Mouse (Mus musculus) gastrocnemius, adult 2 months (tissue): ENCODE measurements at regions not wholly inside any gene's neighbourhood (a gene's known extent, or its start where the extent isn't known, plus 50 kb on each side); places are given as distances from the start of the nearest gene placed in this dataset.
"Not testable (repeated sequence)": the region's sequence is repeated elsewhere in the genome, so short reads cannot be mapped to it uniquely, and the experiment has no call there.

Source experiments
- DNase-seq: peaks from one replicate; pipeline ENCODE4 v3.0.0; 2022
- H3K27ac ChIP-seq: fragments of 200-600 bp; 2 replicates; pipeline ENCODE4 v1.8.1; 2022; ENCODE audit warnings: mild to moderate bottlenecking
- H3K4me3 ChIP-seq: fragments of 200-600 bp; 2 replicates; pipeline ENCODE4 v1.8.1; 2022; ENCODE audit warnings: mild to moderate bottlenecking, moderate library complexity
- CTCF ChIP-seq: fragments of 200-600 bp; IDR thresholded peaks from 2 replicates; pipeline ENCODE4 v1.8.1; 2022; ENCODE audit warnings: antibody characterized with exemption, mild to moderate bottlenecking, moderate library complexity
- intact Hi-C: fragments of 180-260 bp; cut with DNase I; formaldehyde crosslinking; loops from one replicate; pipeline ENCODE4 v1.15.1; 2025

DNA sequence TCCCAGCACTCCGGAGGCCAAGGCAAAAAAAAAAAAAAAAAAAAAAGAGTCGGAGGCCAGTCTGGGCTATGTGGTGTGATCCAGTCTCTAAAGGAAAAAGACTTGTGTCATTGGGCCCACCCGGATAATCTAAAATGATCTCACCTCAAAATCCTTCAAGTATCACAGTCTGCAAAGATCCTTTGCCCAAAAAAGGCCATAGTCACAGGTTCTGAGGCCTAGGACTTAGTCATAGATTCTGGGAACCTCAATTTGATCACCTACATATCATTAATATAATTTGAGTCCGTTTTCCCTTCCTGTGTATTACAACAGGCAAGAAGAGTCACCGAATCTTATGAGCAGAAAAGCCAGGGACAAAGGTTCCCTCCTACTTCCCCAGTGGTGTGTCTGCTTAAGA lies 98.3 kb upstream of the Rad23b start:
- Histone ChIP-seq H3K4me3 (no peak overlapping the region), H3K27ac (no peak overlapping the region)
- no peak for DNase-seq
- intact Hi-C loops: no loop called here
- TF ChIP-seq CTCF: no peak

- intact Hi-C loops: no loop called here
- TF ChIP-seq CTCF: no peak
- no peak for DNase-seq
- no peak overlapping the region for H3K27ac ChIP-seq
- H3K4me3 ChIP-seq: no peak overlapping the region
Observed at GRCm38 (mm10) chr4:55253769-55254168, 96.1 kb upstream of the Rad23b start.

DNA sequence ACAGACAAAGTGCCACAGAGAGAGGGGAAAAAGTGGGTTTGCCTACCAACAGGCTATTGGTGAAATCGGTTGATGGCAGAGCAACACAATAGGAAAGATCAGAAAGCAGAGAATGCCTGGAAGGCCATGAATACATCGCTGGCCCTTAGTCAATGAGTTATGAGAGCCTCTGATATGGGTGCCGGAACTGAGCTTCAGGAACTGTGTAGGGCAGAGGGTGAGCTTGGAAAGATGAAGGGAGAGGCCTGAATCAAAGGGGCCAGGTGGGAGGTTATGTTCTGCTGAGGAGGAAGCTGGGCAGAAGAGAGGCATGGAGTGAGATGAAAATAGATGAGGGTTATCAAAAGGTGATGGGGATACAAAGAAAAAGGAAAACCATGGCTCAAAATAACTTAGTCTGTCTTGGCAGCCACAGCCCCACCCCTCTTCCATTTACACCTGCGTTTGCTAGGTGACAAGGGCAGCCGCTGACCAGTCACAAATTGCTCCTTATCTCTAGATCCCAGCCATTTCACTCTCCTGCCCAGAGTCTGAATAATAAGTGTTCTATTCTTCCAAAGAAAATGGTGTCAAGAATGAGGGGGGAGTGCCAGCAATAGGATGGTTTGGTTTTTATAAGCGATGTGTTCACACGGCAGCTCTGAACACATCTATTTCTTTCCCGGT lies 77.7 kb upstream of the Rad23b start:
- intact Hi-C loops: no loop called here
- no peak for DNase-seq
- Histone ChIP-seq H3K4me3 (no peak overlapping the region), H3K27ac (no peak overlapping the region)
- TF ChIP-seq CTCF: no peak

GRCm38 (mm10) chr4:55276300-55276952 lies 73.4 kb upstream of the Rad23b start:
- Histone ChIP-seq H3K4me3 (no peak overlapping the region), H3K27ac (no peak overlapping the region)
- intact Hi-C loops: no loop called here
- no peak for DNase-seq
- TF ChIP-seq CTCF: no peak

DNA sequence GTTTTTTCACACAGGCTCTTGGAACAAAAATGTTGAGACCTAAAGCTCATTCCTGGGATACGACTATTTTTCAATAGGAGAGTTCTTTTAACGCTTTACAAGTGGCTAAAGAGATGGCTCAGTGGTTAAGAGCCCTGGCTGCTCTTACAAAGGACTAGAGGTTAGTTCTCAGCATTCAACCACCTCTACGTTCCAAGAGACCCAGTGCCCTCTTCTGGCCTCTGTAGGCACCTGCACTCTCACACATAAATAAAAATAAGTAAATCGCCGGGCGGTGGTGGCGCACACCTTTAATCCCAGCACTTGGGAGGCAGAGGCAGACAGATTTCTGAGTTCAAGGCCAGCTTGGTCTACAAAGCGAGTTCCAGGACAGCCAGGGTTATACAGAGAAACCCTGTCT lies 70.5 kb upstream of the Rad23b start:
- DNase-seq, H3K27ac ChIP-seq, intact Hi-C loops, H3K4me3 ChIP-seq: not testable (repeated sequence)

DNA sequence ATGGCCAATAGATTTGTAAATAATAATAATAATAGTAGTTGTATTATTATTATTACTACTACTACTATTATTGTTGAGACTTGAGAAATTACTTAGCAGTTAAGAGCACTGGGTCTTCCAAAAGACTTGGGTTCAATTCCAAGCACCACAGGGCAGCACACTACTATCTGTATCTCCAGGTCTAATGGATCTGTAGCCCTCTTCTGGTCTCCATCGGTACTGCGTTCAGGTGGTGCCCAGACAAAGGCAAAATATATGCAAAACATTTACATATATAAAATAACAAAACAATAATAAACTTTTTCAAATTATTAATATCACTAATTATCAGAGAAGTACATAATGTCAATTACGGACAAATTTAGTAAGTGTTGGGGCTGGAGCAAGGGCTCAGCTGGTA lies 69.1 kb upstream of the Rad23b start:
- peak; percentile 45 for TF ChIP-seq CTCF
- Histone ChIP-seq H3K4me3 (no peak overlapping the region), H3K27ac (no peak overlapping the region)
- intact Hi-C loops: no loop called here
- no peak for DNase-seq

DNA sequence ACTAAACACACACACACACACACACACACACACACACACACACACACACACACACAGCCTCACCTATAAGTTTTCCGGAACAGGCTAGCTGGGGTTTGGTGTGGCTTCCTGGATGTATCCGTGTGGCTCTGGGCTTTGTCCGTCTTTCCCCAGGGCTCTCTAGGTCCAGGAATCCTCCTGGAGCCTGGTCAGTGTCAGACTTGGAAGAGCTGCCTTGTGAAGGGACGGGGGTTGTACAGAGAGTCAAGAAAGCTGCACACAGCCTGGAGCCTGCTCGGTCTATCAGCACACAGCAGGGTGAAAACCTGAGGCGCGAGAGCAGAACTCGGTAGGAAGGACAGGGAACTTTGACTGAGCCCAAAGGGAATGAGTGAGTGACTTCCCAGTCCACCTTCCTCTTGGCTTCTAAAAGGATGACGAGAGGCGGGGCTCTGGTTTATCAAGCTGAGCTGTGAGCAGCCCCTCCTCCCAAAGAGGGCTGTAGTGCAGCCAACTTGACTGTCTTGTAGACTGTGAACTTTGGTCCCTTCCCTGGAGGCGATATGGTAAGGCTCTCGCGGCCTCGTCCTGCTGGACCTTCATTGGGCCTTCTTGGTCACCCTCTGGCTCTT lies 68.3 kb upstream of the Rad23b start:
- DNase-seq: no peak
- Histone ChIP-seq H3K4me3 (no peak overlapping the region), H3K27ac (no peak overlapping the region)
- TF ChIP-seq CTCF: no peak
- intact Hi-C loops: no loop called here

GRCm38 (mm10) chr4:55282474-55282873 lies 67.4 kb upstream of the Rad23b start:
- no peak for DNase-seq
- intact Hi-C loops: no loop called here
- no peak for TF ChIP-seq CTCF
- Histone ChIP-seq H3K27ac (no peak overlapping the region), H3K4me3 (no peak overlapping the region)

- DNase-seq: no peak
- intact Hi-C loops: no loop called here
- H3K4me3 ChIP-seq: no peak overlapping the region
- no peak for TF ChIP-seq CTCF
- no peak overlapping the region for H3K27ac ChIP-seq
Observed at GRCm38 (mm10) chr4:55284722-55285225, 65.1 kb upstream of the Rad23b start.

DNA sequence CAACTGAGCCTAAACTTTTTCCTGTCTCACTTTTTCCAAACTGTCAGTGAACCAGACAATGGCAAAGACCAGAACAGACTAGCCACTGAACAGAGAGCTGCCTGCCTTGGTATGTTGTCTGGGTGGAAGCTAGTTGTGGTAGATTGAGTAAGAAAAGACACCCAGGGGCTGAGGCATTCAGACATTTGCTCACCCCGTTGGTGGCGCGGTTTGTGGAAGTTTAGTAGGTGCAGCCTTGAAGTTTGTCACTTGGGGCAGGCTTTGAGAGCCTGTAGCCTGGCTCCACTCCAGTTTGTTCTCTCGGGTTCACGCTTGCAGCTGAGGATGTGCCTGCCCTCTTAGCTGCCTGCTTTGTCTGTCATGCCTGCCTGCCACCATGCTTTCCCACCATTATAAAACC lies 64.2 kb upstream of the Rad23b start:
- Histone ChIP-seq H3K27ac (no peak overlapping the region), H3K4me3 (no peak overlapping the region)
- no peak for DNase-seq
- intact Hi-C loops: no loop called here
- TF ChIP-seq CTCF: no peak

DNA sequence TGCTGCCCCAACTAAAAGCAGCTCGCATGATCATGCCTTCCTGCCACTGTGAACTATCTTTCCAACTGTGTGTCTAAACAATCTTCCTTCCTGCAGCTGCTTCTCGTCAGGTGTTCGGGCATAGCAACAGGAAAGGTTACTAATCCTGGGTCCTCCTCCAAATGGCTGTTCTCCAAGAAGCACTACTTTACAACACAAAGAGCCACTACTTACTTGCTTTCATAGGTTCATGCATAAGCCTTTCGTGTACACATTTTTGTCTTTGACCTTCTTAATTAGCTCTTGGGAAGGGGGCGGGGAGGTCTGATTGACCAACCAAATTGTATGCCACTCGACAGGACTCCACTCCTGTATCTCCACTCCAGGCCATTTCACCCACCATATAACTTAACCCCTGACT lies 61.4 kb upstream of the Rad23b start:
- H3K27ac ChIP-seq: no peak overlapping the region
- H3K4me3 ChIP-seq: no peak overlapping the region
- no peak for DNase-seq
- no peak for TF ChIP-seq CTCF
- intact Hi-C loops: no loop called here

DNA sequence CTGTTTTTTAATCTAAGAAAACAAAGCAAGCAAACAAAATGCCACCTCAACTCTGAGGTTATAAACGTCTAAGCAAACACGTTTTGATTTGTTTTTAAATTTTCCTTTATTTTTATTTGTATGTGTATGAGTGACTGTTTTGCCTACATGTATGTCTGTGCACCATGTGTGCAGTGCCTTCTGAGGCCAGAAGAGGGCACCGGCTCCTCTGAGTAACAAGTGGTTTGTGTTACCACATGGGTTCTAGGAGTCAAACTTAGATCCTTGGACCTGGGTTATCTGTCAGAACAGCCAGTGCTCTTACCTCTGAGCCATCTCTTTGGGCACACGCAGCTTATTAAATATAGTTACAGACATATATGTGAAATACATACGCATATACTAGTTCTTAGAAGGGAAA lies 57.6 kb upstream of the Rad23b start:
- Histone ChIP-seq H3K4me3 (no peak overlapping the region), H3K27ac (no peak overlapping the region)
- DNase-seq: no peak
- peak; percentile 44 for TF ChIP-seq CTCF
- intact Hi-C loops: no loop called here

DNA sequence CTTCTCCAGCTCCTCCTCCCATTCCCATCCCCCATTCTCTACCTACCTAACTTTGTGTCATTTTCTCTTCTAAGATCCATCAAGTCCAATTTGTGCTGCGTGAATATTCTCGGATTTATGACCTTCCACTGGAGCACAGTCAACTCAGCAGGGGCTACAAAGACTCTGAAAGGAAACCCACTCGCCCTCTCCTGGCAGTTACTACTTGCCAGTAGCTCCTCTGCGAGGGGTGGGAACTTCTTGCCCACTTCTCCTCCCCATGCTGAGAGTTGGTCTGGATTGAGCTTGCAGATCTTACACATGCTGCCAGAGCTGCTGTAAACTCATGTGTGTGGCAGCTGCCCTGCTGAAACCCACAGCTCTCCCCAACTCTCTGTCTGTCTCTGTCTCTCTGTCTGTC lies 57.1 kb upstream of the Rad23b start:
- intact Hi-C loops: no loop called here
- no peak for DNase-seq
- no peak overlapping the region for H3K4me3 ChIP-seq
- no peak overlapping the region for H3K27ac ChIP-seq
- TF ChIP-seq CTCF: no peak
